Mouse (Mus musculus): ENCODE data around the gene Hspb7. TPM values are rescaled to one million over a fixed set of nuclear protein-coding genes. Genes with fewer than 3 reads are reported as not detected.

The Hspb7 gene
- not detected in 2 replicates for polyA plus RNA-seq (2016; fragmentation: Nextera tagmentation; extraction: Ambion mirVana)

DNA sequence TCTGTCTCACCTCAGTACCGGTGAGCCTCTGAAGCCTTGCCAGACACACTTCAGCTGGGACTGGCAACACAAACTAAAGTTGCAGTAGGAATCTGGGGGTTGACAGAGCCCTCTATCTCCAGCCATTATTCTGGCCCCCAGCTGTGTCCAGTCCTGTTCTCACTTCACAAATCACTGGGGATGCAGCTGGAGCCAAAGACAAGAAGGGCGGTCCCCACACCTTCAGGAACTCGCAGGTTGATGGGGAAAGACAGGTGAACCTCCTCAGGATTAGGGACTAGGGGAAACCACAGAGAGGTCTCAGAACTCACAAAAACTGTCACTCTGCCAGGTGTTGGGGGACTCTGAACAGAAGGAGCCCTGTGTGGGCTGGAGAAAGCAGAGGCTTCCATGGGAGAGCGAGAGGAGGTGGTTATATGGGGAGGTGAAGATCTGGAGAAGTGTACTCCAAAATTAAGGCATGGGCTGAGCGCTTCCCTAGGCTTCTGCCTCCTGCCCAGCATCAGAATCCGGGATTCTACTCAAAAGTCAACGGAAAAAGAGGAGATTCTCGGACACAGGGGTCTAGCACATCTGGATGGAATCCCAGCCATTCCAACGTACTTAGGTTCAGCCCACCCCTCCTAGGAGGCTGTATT, at the start of gene Hspb7:
Gene Hspb7 (plus strand): TSS at position 588 of the 638 bp plus-strand sequence.
- peaks cover 41% of the 10 kb centered on the region for H3K27me3 ChIP-seq (ENCODE audit: insufficient read depth, poor library complexity, severe bottlenecking)
- H3K4me1 ChIP-seq (replicated peaks), result peaks cover 30% of the 10 kb centered on the region
- H3K27ac ChIP-seq, result 0 out of 2 replicates have a peak within 1 kb of the TSS, but pooled peaks have one; percentile 50
- DNase-seq (ENCODE audit: low spot score), result no peak
- no peaks in the 10 kb centered on the region for H3K36me3 ChIP-seq
- no peak within 1 kb of the TSS for H3K4me3 ChIP-seq
- no peaks in the 10 kb centered on the region for H3K9me3 ChIP-seq
- 65% methylated on average over 9 of the region's 9 CpGs for WGBS

DNA sequence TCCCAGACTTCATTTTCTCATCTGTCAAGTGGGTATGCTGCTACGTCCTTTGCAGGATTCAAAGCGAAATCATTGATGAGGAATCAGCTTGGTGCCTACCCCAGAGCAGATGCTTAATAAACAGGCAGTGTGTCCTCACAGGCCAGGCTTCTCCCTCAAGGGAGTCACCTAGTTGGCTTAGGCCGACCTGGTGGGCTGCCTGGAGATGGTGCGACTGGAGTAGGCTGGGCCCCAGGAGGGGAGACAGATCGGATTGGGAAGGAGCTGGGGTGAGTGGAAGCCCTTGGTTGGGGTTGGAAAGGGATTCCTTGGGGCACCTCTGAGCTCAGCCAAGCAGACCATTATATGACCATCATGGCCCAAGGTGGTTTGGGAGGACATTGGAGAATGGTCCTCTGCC, 48.2 kb upstream of the Hspb7 start:
- 93% methylated on average over 5 of the region's 5 CpGs for WGBS
- Histone ChIP-seq H3K9me3 (no peaks in the 10 kb centered on the region), H3K27me3 (ENCODE audit: insufficient read depth, poor library complexity, severe bottlenecking) (peaks cover 43% of the 10 kb centered on the region), H3K27ac (no peak overlapping the region), H3K4me1 (replicated peaks) (peaks cover 13% of the 10 kb centered on the region), H3K4me3 (no peak overlapping the region), H3K36me3 (no peaks in the 10 kb centered on the region)
- no peak for DNase-seq (ENCODE audit: low spot score)

DNA sequence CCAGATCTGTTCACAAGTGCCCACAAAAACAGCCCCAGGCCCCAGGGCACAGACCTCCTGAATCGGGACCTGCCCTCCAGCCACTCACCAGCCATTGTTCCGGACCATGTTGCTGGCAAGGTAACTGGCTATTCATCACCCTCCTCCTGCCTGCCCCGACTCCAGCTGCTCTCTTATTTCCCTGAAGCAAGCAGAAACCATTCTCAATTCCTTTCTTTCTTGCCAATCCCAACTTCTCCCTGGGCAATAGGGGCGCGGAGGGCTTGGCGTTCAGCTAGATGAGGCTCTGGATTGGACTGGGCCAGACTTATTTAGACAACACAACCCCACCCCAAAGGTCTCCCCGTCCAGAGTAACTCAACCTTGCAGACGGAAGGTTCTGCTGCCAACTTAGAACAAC, 40.9 kb upstream of the Hspb7 start:
- Histone ChIP-seq H3K4me1 (replicated peaks) (peaks cover 29% of the 10 kb centered on the region), H3K4me3 (no peak overlapping the region), H3K9me3 (no peaks in the 10 kb centered on the region), H3K27ac (no peak overlapping the region), H3K27me3 (ENCODE audit: insufficient read depth, poor library complexity, severe bottlenecking) (peaks cover 55% of the 10 kb centered on the region), H3K36me3 (no peaks in the 10 kb centered on the region)
- WGBS, result 64% methylated on average over 8 of the region's 8 CpGs
- no peak for DNase-seq (ENCODE audit: low spot score)

DNA sequence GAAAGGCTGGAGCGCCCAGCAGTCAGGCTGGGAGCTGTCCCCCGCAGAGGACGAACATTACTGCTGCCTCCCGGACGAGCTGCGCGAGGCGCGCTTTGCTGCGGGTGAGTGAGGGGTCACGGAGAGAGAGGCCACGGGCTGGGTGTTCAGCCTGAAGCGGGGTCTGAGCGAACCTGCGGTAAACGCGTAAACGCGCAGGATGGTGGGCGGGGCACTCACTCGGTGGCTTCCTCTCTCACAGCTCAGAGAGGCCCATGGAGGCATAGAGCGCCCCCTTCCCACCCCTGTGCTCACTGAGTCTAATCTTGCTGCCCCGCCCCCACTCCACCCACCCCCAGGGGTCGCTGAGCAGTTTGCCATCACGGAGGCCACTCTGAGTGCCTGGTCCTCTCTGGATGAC, 38.2 kb upstream of the Hspb7 start:
- Histone ChIP-seq H3K36me3 (no peaks in the 10 kb centered on the region), H3K4me3 (peak overlapping the region; percentile 53), H3K27ac (peak overlapping the region; percentile 66; the same call in 1 of the 2 replicates), H3K27me3 (ENCODE audit: insufficient read depth, poor library complexity, severe bottlenecking) (peaks cover 63% of the 10 kb centered on the region), H3K9me3 (no peaks in the 10 kb centered on the region), H3K4me1 (replicated peaks) (peaks cover 37% of the 10 kb centered on the region)
- DNase-seq (ENCODE audit: low spot score), result peak; percentile 53
- 2% methylated on average over 25 of the region's 25 CpGs for WGBS

DNA sequence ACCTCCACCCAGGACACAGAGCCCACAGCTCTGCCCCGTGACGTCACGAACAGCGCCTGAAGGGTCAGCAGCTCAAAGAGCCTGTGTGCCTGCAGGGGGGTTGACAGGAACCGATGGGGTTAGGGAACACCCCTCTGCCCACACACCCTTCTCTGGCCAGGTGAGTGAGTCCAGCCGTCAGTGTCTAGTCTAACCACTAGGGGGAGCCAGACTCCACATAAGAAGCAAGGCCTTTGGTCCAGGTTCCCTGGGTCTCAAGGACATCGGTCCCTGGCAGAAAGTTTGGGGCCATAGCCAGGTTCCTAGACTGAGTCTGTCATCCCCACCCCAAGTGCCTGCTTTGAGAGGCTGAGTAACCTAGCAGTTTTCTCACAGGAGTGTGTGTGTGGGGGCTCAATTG, 35.3 kb upstream of the Hspb7 start:
- WGBS, result under 1% methylated on average over 7 of the region's 7 CpGs
- Histone ChIP-seq H3K27me3 (ENCODE audit: insufficient read depth, poor library complexity, severe bottlenecking) (peaks cover 52% of the 10 kb centered on the region), H3K36me3 (no peaks in the 10 kb centered on the region), H3K27ac (no peak overlapping the region), H3K9me3 (no peaks in the 10 kb centered on the region), H3K4me3 (no peak overlapping the region), H3K4me1 (replicated peaks) (peaks cover 45% of the 10 kb centered on the region)
- peak; percentile 70 for DNase-seq (ENCODE audit: low spot score)

DNA sequence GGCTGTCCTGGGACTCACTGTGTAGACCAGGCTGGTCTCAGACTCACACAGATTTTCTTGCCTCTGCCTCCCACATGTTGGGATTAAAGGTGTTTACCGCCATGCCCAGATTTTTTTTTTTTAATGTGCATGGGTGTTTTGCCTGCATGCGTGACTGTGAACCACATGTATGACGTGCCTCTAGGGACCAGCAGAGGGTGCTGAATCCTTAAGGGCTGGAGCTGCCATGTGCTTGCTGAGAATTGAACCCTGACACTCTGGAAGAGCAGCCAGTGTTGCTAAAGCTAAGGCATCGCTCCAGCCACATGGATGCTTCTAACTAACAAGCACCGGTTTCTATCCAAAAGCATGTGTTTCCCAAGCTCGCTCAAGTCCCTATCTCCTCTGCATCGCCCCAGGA, 34.4 kb upstream of the Hspb7 start:
- no peak for DNase-seq (ENCODE audit: low spot score)
- H3K4me3 ChIP-seq, result no peak overlapping the region
- H3K27ac ChIP-seq, result no peak overlapping the region
- H3K4me1 ChIP-seq (replicated peaks), result peaks cover 43% of the 10 kb centered on the region
- no peaks in the 10 kb centered on the region for H3K9me3 ChIP-seq
- H3K27me3 ChIP-seq (ENCODE audit: insufficient read depth, poor library complexity, severe bottlenecking), result peaks cover 43% of the 10 kb centered on the region
- no peaks in the 10 kb centered on the region for H3K36me3 ChIP-seq
- WGBS, result 74% methylated on average over 7 of the region's 7 CpGs

DNA sequence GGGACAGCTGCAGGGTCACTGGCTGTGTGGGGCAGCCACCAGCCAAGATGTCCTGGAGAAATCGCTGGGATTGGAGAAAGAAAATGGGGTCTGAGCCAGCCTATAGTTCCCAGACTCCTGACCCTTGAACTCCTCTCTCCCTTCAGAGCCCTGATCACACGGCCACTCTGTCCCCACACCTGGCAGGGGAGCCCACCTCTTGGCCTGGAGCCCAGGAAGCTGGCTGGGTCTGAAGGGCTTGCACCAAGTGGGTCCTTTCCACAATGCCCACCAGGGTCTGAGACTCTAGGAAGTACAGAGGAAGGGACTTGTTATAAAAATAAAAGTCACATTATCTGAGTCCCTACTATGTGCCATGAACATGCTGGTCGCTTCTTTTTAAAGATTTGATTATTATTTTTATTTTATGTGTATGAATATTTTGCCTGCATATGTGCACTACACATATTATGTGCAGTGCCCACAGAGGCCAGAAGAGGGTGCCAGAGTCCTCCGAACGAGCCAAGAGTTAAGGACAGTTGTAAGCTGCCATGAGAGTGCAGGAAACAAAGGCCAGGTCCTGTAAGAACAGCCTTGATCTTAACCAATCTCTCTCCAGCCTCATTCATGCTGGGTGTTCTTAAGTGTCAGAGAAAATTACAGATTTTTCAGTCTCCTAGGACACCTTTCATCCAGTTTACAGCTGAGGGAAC, 33.3 kb upstream of the Hspb7 start:
- H3K36me3 ChIP-seq, result no peaks in the 10 kb centered on the region
- H3K27ac ChIP-seq, result no peak overlapping the region
- DNase-seq (ENCODE audit: low spot score), result peak; percentile 80
- 19% methylated on average over 5 of the region's 5 CpGs for WGBS
- H3K4me1 ChIP-seq (replicated peaks), result peaks cover 40% of the 10 kb centered on the region
- H3K27me3 ChIP-seq (ENCODE audit: insufficient read depth, poor library complexity, severe bottlenecking), result peaks cover 37% of the 10 kb centered on the region
- no peak overlapping the region for H3K4me3 ChIP-seq
- no peaks in the 10 kb centered on the region for H3K9me3 ChIP-seq

DNA sequence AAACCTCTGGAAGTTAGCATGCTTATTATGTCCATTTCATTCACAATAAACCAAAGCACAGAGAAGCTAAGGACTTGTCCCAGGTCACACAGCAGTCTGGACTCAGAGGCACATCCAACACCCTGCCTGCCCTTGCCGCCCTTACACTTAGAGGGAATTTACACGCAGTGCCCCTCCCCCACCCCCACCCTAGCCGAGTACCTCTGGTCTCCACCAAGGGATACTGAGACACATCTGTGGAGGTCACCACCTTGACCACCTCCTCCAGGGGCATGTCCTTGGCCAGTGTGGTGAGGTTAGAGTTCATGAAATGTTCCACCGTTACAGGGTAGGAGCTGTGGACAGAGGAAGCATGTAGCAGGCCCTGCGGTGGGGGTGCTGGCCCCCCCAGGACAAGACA, 32.6 kb upstream of the Hspb7 start:
- DNase-seq (ENCODE audit: low spot score), result no peak
- Histone ChIP-seq H3K36me3 (no peaks in the 10 kb centered on the region), H3K27ac (no peak overlapping the region), H3K4me1 (replicated peaks) (peaks cover 33% of the 10 kb centered on the region), H3K27me3 (ENCODE audit: insufficient read depth, poor library complexity, severe bottlenecking) (peaks cover 30% of the 10 kb centered on the region), H3K9me3 (no peaks in the 10 kb centered on the region), H3K4me3 (no peak overlapping the region)
- WGBS, result 64% methylated on average over 5 of the region's 5 CpGs

DNA sequence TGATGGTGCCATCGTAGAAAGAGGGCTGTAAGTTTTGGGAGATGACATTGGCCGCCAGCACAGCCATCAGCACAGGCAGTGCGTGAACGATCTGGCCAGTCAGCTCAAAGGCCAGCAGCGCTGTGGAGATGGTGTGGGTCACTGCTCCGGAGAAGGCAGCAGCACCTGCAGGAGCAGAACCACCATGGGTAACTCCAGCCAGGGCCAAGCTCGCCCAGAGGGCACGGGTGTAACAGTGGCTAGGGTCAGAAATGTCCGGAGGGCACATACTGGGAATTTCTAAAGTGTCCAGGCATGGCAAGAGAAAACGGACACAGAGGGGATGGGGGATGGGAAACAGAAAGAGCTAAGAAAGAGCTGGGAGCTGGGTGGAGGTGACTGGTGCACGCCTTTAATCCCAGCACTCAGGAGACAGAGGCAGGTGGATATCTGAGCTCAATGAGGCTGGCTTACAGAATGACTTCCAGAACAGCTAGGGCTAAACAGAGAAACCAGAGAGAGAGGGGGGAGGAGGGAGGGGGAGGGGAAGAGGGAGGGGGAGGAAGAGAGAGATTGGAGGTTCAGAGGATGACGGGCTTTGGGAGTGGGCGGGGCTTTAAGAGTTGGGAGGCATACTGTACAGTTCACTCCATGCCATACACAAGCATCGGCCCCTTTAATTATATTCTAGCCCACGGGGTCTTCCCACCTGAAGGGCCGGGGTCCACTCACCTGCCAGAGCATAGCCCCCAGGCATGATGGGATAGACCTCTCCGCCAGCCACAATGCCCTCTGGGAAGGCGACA, 31.0 kb upstream of the Hspb7 start:
- 74% methylated on average over 18 of the region's 18 CpGs for WGBS

DNA sequence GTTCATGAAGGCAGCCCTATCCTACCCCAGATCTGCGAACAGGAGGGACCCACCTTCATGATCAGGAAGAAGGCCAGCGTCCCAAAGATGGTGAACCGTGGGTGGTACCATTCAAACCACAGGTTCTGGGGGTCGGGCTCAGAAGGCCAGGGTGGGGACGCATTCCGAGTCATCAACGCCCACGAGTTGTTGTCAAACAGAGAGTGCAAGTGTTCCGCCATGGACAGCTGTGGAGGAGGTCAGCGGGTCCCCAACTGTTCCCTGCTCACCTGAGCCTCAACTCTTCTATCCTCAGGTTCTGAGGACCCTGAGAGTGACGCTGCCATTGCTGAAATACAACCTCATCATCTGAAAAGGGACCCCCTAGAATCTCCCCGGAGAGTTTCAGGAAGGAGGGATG, 29.3 kb upstream of the Hspb7 start:
- Histone ChIP-seq H3K4me3 (no peak overlapping the region), H3K4me1 (replicated peaks) (peaks cover 24% of the 10 kb centered on the region), H3K36me3 (no peaks in the 10 kb centered on the region), H3K27ac (no peak overlapping the region), H3K27me3 (ENCODE audit: insufficient read depth, poor library complexity, severe bottlenecking) (peaks cover 36% of the 10 kb centered on the region), H3K9me3 (no peaks in the 10 kb centered on the region)
- 73% methylated on average over 12 of the region's 12 CpGs for WGBS
- DNase-seq (ENCODE audit: low spot score), result no peak

More for the DNA sequence above, 31.0 kb upstream of the Hspb7 start:
- H3K27ac ChIP-seq, result no peak overlapping the region
- no peaks in the 10 kb centered on the region for H3K9me3 ChIP-seq
- peaks cover 27% of the 10 kb centered on the region for H3K27me3 ChIP-seq (ENCODE audit: insufficient read depth, poor library complexity, severe bottlenecking)
- DNase-seq (ENCODE audit: low spot score), result no peak
- H3K4me3 ChIP-seq, result no peak overlapping the region
- no peaks in the 10 kb centered on the region for H3K36me3 ChIP-seq
- peaks cover 25% of the 10 kb centered on the region for H3K4me1 ChIP-seq (replicated peaks)

DNA sequence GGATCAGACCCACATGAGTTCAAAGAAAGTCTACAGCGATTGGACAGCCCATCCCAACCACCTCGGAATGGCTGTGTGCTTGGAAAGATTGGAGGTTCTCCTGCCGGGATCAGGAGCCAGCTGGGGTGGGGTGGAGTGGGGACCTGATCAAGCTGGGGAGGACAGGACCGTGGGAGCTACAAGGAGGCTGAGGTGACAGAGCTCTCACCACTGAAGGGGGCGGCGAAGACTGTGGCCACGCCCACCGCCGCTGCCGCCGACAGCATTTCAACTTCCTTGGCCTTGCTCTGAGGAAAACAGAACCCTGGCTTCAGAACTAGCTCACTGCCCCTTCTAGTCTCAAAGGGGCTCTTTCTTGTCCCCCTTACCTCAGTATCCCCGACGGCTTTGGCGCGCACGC, 25.8 kb upstream of the Hspb7 start:
- WGBS, result 19% methylated on average over 16 of the region's 16 CpGs
- peak overlapping the region; percentile 11; the same call in 1 of the 2 replicates for H3K4me3 ChIP-seq
- no peaks in the 10 kb centered on the region for H3K36me3 ChIP-seq
- H3K27ac ChIP-seq, result no peak overlapping the region
- H3K27me3 ChIP-seq (ENCODE audit: insufficient read depth, poor library complexity, severe bottlenecking), result peaks cover 46% of the 10 kb centered on the region
- peaks cover 22% of the 10 kb centered on the region for H3K4me1 ChIP-seq (replicated peaks)
- no peaks in the 10 kb centered on the region for H3K9me3 ChIP-seq
- no peak for DNase-seq (ENCODE audit: low spot score)

DNA sequence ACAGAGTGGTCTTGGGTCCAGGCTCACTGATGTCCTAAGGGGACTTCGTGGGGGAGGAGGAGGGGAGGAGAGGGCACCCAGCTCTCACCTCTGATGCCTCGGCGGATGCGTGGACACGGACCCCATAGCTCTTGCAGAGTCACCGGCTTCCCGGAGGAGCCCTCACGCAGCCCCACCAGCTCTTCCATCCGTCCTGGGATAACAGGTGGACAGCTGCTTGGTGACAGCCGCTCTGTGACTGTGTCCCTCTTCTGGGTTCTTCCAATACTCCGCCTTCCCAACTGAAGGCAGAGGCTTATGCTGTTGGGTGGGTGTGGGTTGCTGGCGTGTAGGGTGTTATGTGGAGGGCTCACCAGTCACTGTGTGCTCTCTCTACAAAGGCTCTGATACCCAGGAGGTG, 22.7 kb upstream of the Hspb7 start:
- 79% methylated on average over 12 of the region's 12 CpGs for WGBS
- Histone ChIP-seq H3K4me1 (replicated peaks) (peaks cover 16% of the 10 kb centered on the region), H3K36me3 (no peaks in the 10 kb centered on the region), H3K27ac (0 out of 2 replicates have a peak overlapping the region, but pooled peaks have one; percentile 1), H3K27me3 (ENCODE audit: insufficient read depth, poor library complexity, severe bottlenecking) (peaks cover 41% of the 10 kb centered on the region), H3K4me3 (no peak overlapping the region), H3K9me3 (no peaks in the 10 kb centered on the region)
- no peak for DNase-seq (ENCODE audit: low spot score)

DNA sequence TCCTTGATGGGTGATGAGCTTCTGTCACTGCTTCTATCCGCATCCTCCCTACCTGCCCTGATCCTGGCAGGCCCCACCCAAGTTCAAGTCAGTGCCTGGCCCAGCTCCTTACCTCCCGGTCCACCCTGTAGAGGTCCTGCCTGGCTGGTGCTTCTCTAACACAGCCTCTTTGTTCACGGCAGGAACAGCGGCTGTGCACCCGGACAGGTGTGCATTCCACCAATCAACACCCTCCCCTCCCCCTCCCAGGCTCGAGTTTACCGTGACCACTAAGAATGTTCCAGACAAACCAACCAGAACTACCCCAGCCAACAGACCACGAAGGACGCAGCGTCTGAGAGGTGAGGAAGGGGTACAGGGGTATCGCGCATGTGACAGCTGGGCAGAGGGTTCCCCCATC, 22.0 kb upstream of the Hspb7 start, which contains the start of gene Clcnka:
Gene Clcnka (minus strand): TSS at position 180 of the 400 bp plus-strand sequence.
- WGBS, result 70% methylated on average over 12 of the region's 12 CpGs

More for the DNA sequence above, 22.0 kb upstream of the Hspb7 start, which contains the start of gene Clcnka:
- peaks cover 43% of the 10 kb centered on the region for H3K27me3 ChIP-seq (ENCODE audit: insufficient read depth, poor library complexity, severe bottlenecking)
- peak within 1 kb of the TSS; percentile 1; the same call in 1 of the 2 replicates for H3K27ac ChIP-seq
- H3K4me1 ChIP-seq (replicated peaks), result peaks cover 19% of the 10 kb centered on the region
- H3K9me3 ChIP-seq, result no peaks in the 10 kb centered on the region
- no peaks in the 10 kb centered on the region for H3K36me3 ChIP-seq
- no peak within 1 kb of the TSS for H3K4me3 ChIP-seq
- no peak for DNase-seq (ENCODE audit: low spot score)

All from hindbrain, embryonic 10.5 days (tissue).